Mouse (Mus musculus): Measurements from ENCODE around the gene Gk. TPM values are rescaled to one million over a fixed set of nuclear protein-coding genes. Genes with fewer than 3 reads are reported as not detected.

Gene Gk
- polyA plus RNA-seq, 1 experiment from 2014 or later: 55.6 TPM

DNA sequence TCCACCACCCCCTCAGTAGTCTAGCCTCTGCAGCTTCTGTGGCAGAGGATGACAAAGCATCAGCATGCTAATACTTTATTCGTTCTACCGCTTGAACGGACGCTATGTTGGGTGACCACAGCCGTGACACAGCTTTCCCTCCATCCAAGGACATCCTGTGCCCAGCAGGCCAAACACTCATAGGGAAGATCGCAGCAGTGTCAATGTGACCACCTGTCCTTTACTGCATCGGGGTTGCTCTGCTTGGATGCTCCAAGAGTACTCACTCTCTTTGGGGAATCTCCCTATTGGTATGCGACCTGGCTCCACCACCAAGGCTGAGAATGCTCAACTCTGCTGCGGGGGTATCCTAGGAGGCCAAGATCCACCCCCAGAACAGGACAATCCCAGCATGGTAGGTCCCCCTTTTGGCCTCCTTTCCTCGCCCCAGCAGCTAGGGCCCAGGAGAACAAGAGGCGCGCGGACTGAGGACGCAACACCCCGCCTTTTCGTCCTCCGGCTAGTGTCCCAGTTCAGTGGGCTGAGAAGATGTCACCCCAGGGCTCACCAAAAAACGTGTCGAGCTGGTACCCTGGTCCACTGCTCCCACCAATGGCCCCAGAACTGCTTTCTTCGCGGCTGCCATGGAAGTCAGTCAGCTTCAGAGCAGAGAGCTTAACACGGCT lies 608 bp downstream of the Gk start:
- H3K4me3 ChIP-seq (replicated peaks; ENCODE audit: low read depth, low read length): peak overlapping the region; percentile 47
- H3K4me2 ChIP-seq (ENCODE audit: low read length): peak overlapping the region; percentile 63
- H3K9me3 ChIP-seq (replicated peaks; ENCODE audit: low read length): no peaks in the 10 kb centered on the region
- H3K4me1 ChIP-seq (replicated peaks; ENCODE audit: insufficient read depth, low read length): no peaks in the 10 kb centered on the region
- H3K27me3 ChIP-seq (ENCODE audit: insufficient read depth, low read length): no peaks in the 10 kb centered on the region
- ATAC-seq (replicated peaks; ENCODE audit: low FRiP score, low read depth): no peak
- WGBS: 31% methylated on average over 22 of the region's 22 CpGs
- no peak for TF ChIP-seq CTCF (IDR thresholded peaks at IDR 0.05; ENCODE audit: low read depth)
- H3K36me3 ChIP-seq (ENCODE audit: insufficient read depth, low read length): no peaks in the 10 kb centered on the region
- peak overlapping the region; percentile 68; the same call in 1 of the 2 replicates for H3K27ac ChIP-seq
- peak overlapping the region; percentile 60 for H3K9ac ChIP-seq (ENCODE audit: low read depth, low read length)
- DNase-seq (ENCODE audit: low spot score): peak; percentile 2

DNA sequence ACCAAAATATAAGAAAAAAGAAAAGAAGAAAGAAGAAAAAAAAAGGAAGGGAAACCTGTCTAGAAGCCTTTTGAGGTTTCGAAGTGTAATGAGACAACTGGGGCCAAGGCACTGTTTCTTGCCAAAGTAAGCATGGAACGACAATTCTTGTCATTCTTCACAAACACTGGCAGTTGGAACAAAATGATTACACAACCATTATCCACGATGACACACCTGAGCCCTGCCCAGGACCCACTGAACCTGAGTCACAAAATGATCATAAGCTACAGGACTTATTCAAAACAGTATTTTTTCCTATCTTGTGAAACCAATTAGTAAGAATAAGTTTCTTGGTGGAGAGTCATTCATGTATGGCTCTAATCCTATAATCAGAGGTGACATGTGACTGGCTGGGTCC lies 5.3 kb downstream of the Gk start:
- no peak for ATAC-seq (replicated peaks; ENCODE audit: low FRiP score, low read depth)
- Histone ChIP-seq H3K9me3 (replicated peaks; ENCODE audit: low read length) (no peaks in the 10 kb centered on the region), H3K27me3 (ENCODE audit: insufficient read depth, low read length) (no peaks in the 10 kb centered on the region), H3K4me1 (replicated peaks; ENCODE audit: insufficient read depth, low read length) (no peaks in the 10 kb centered on the region), H3K27ac (no peak overlapping the region), H3K36me3 (ENCODE audit: insufficient read depth, low read length) (no peaks in the 10 kb centered on the region), H3K4me2 (ENCODE audit: low read length) (no peak overlapping the region), H3K9ac (ENCODE audit: low read depth, low read length) (no peak overlapping the region), H3K4me3 (replicated peaks; ENCODE audit: low read depth, low read length) (no peak overlapping the region)
- no peak for DNase-seq (ENCODE audit: low spot score)
- TF ChIP-seq CTCF (IDR thresholded peaks at IDR 0.05; ENCODE audit: low read depth): no peak
- 73% methylated on average over 3 of the region's 3 CpGs for WGBS

DNA sequence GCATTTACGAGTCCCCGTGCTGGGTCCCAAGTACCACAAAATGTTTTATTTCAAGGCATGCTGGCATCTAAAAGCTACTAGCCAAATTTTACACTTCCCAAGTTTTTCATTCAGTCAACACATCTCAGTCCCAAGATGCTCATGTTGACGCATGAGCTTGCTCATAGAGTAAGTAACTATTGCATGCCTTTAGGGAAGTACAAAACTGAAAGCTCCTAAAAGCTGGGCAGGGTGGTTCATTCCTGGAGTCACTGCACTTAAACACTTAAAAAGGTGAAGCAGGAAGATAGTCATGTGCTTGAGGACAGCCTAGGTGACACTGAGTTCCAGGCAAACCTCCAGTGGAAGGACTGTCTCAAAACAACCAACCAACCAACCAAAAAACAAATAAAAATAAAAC lies 5.9 kb downstream of the Gk start:
- Histone ChIP-seq H3K27me3 (ENCODE audit: insufficient read depth, low read length) (no peaks in the 10 kb centered on the region), H3K9ac (ENCODE audit: low read depth, low read length) (no peak overlapping the region), H3K4me2 (ENCODE audit: low read length) (no peak overlapping the region), H3K27ac (no peak overlapping the region), H3K4me1 (replicated peaks; ENCODE audit: insufficient read depth, low read length) (no peaks in the 10 kb centered on the region), H3K36me3 (ENCODE audit: insufficient read depth, low read length) (no peaks in the 10 kb centered on the region), H3K4me3 (replicated peaks; ENCODE audit: low read depth, low read length) (no peak overlapping the region), H3K9me3 (replicated peaks; ENCODE audit: low read length) (no peaks in the 10 kb centered on the region)
- no peak for TF ChIP-seq CTCF (IDR thresholded peaks at IDR 0.05; ENCODE audit: low read depth)
- ATAC-seq (replicated peaks; ENCODE audit: low FRiP score, low read depth) (no peak), DNase-seq (ENCODE audit: low spot score) (no peak)
- WGBS: 83% methylated on average over 3 of the region's 3 CpGs

DNA sequence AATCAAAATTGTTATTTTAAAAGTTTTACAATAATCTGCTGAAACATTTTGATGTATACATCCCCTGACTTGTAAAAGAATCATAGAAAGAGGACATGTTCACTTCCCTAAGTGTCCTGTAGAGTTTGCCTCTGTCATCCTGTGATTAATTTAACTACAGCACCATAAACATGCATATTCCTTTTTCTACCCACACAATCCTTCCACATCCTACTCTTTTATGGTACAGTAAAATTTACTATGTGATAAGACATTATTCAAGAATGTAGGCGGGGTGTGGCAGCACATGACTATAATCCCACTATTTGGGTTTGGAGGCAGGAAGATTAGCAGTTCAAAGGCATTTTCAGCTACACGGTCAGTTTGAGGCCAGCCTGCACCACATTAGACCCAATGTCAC lies 8.0 kb downstream of the Gk start:
- Histone ChIP-seq H3K4me1 (replicated peaks; ENCODE audit: insufficient read depth, low read length) (no peaks in the 10 kb centered on the region), H3K27me3 (ENCODE audit: insufficient read depth, low read length) (no peaks in the 10 kb centered on the region), H3K9me3 (replicated peaks; ENCODE audit: low read length) (no peaks in the 10 kb centered on the region), H3K36me3 (ENCODE audit: insufficient read depth, low read length) (no peaks in the 10 kb centered on the region), H3K9ac (ENCODE audit: low read depth, low read length) (no peak overlapping the region), H3K4me3 (replicated peaks; ENCODE audit: low read depth, low read length) (no peak overlapping the region), H3K27ac (no peak overlapping the region), H3K4me2 (ENCODE audit: low read length) (no peak overlapping the region)
- no peak for TF ChIP-seq CTCF (IDR thresholded peaks at IDR 0.05; ENCODE audit: low read depth)
- 62% methylated on average over 2 of the region's 2 CpGs for WGBS
- no peak for ATAC-seq (replicated peaks; ENCODE audit: low FRiP score, low read depth)
- DNase-seq (ENCODE audit: low spot score): no peak

DNA sequence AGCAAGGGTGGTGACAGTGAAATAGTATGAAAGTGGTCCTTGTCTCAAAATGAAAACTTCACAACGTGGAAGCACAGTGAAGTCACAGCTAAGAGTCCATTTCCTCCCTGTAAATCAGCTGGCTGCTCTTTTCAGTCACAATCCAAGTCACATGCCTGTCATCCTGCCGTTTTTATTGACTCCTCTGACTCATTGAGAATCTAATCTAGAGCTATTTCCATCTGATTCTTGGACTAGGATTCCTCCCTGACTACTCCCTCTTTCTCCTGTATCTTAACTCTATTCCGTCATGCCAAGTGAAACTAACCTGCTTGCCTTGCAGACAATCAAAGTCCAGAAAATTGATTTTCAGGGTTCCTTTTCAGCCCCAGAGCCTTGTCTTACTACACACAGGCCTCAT lies 20.6 kb downstream of the Gk start:
- WGBS: 64% methylated on average over 3 of the region's 3 CpGs
- ATAC-seq (replicated peaks; ENCODE audit: low FRiP score, low read depth) (no peak), DNase-seq (ENCODE audit: low spot score) (no peak)
- no peaks in the 10 kb centered on the region for H3K9me3 ChIP-seq (replicated peaks; ENCODE audit: low read length)
- no peak overlapping the region for H3K27ac ChIP-seq
- H3K36me3 ChIP-seq (ENCODE audit: insufficient read depth, low read length): no peaks in the 10 kb centered on the region
- no peak overlapping the region for H3K9ac ChIP-seq (ENCODE audit: low read depth, low read length)
- no peak for TF ChIP-seq CTCF (IDR thresholded peaks at IDR 0.05; ENCODE audit: low read depth)
- H3K27me3 ChIP-seq (ENCODE audit: insufficient read depth, low read length): no peaks in the 10 kb centered on the region
- no peak overlapping the region for H3K4me3 ChIP-seq (replicated peaks; ENCODE audit: low read depth, low read length)
- H3K4me1 ChIP-seq (replicated peaks; ENCODE audit: insufficient read depth, low read length): no peaks in the 10 kb centered on the region
- no peak overlapping the region for H3K4me2 ChIP-seq (ENCODE audit: low read length)

DNA sequence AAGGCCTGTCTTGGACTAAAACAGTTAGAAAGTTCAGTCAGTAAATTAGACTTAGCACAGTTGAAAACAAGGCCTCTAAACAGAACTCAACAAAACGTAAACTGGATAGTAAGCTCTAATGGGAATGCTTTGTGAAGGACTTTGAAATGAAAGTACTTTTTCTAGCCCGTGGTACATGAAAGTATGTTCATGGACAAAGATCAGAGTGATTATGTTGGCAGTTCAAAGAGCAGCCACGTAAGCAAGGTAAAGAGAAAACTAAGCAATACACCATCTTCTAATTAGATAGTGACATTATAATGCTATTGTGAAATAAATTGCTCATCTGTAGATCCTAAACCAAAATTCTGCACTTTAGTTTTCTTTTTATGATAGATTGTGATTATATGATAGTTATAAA lies 32.8 kb downstream of the Gk start:
- Histone ChIP-seq H3K4me2 (ENCODE audit: low read length) (no peak overlapping the region), H3K9ac (ENCODE audit: low read depth, low read length) (no peak overlapping the region), H3K9me3 (replicated peaks; ENCODE audit: low read length) (no peaks in the 10 kb centered on the region), H3K36me3 (ENCODE audit: insufficient read depth, low read length) (no peaks in the 10 kb centered on the region), H3K27ac (no peak overlapping the region), H3K4me3 (replicated peaks; ENCODE audit: low read depth, low read length) (no peak overlapping the region), H3K27me3 (ENCODE audit: insufficient read depth, low read length) (no peaks in the 10 kb centered on the region), H3K4me1 (replicated peaks; ENCODE audit: insufficient read depth, low read length) (no peaks in the 10 kb centered on the region)
- TF ChIP-seq CTCF (IDR thresholded peaks at IDR 0.05; ENCODE audit: low read depth): no peak
- 81% methylated on average over 3 of the region's 3 CpGs for WGBS
- ATAC-seq (replicated peaks; ENCODE audit: low FRiP score, low read depth) (no peak), DNase-seq (ENCODE audit: low spot score) (no peak)

DNA sequence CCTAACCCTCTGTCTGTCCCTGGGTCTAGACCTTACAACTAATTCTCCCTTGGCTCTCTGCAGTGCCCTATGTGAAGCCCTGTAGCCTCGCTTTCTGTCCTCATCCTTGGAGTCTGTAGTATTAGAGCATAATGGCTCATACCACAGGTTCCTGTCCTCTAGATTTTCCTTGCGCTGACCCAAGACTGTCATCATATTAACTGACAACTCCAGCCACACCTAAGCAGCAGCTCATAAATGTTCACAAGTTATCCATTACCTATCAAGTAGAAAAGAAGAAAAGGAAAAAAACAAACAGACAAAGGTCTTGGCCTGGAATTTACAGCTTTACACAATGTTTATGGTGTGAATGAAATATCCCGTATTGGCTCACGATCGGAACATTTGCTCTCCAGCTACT lies 43.4 kb downstream of the Gk start:
- H3K27me3 ChIP-seq (ENCODE audit: insufficient read depth, low read length): no peaks in the 10 kb centered on the region

More for the DNA sequence above, 43.4 kb downstream of the Gk start:
- Histone ChIP-seq H3K4me3 (replicated peaks; ENCODE audit: low read depth, low read length) (no peak overlapping the region), H3K4me1 (replicated peaks; ENCODE audit: insufficient read depth, low read length) (no peaks in the 10 kb centered on the region), H3K9ac (ENCODE audit: low read depth, low read length) (no peak overlapping the region), H3K27ac (no peak overlapping the region), H3K9me3 (replicated peaks; ENCODE audit: low read length) (no peaks in the 10 kb centered on the region), H3K4me2 (ENCODE audit: low read length) (no peak overlapping the region), H3K36me3 (ENCODE audit: insufficient read depth, low read length) (no peaks in the 10 kb centered on the region)
- no peak for ATAC-seq (replicated peaks; ENCODE audit: low FRiP score, low read depth)
- TF ChIP-seq CTCF (IDR thresholded peaks at IDR 0.05; ENCODE audit: low read depth): no peak
- DNase-seq (ENCODE audit: low spot score): no peak
- 86% methylated on average over 5 of the region's 5 CpGs for WGBS

Measured in kidney, postnatal 0 days (tissue).